Mouse (Mus musculus) kidney, adult 2 months (tissue): ENCODE measurements around the gene Dnah2.

Experiments
- CTCF ChIP-seq: fragments of 200-500 bp; conservative IDR thresholded peaks from 2 replicates; pipeline ENCODE4 v1.5.1; 2011; ENCODE audit warnings: low read depth, mild to moderate bottlenecking, control low read depth, low read length, moderate library complexity, mixed read lengths; ENCODE audit not compliant: insufficient read depth, insufficient read length
- POLR2A ChIP-seq: fragments of 200-500 bp; IDR thresholded peaks from one replicate; pipeline ENCODE4 v1.6.1; 2011; ENCODE audit warnings: low read depth, low read length, control low read depth

GRCm38 (mm10) chr11:69521526-69522149, 27.3 kb downstream of the Dnah2 start:
- TF ChIP-seq CTCF (no peak), POLR2A (no peak)
